In the genomic region with DNA sequence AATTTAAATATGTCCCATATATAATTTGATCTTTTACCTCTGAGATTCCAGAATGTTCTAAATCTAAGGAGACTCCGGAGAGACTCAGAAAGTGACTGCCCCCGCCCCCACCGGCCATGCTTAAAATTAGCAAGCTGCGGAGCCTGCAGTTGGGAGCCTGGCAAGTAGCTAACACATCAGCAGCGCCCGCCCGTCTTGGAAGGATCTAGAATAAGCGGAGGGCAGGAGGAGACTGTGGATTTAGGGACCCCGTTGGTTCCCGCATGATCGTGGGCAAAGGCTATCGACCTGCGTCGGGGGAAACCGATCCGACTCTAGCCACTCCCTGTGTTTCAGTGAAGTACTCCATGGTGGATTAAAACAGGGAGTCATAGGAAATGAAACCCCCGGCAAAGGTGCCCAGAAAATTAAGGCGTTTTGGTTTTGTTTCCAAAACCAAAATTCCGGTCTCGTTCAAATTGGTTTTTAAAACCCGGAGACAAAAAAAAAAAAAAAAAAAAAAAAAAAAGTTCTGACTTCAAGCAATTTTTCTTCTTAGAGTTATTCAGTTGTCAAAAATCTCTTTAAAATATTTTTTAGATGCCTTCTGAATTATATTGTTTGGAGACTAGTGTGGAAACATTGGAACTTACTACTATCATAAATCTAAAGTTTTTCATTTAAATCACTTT, we compare ENCODE assay signal across 7 mouse cellular contexts. TPM values are rescaled to one million over a fixed set of nuclear protein-coding genes. Genes with fewer than 3 reads are reported as not detected.
DNase-seq lines count a peak whose midpoint lies in the region; ATAC-seq lines count a peak whose summit lies in the region.

No protein-coding gene starts in this region.

- ATAC-seq in megakaryocyte, adult 5-6 weeks (ENCODE audit: poor library complexity, severe bottlenecking) = no peak
- ATAC-seq in forebrain, embryonic 12.5 days (ENCODE audit: low FRiP score) = no peak
- no peak for ATAC-seq in limb, embryonic 11.5 days (ENCODE audit: insufficient number of reproducible peaks, low FRiP score, low TSS enrichment, low read depth)

- H3K36me3 ChIP-seq in megakaryocyte, embryonic 14.5 days (replicated peaks; ENCODE audit: low read length) = no peaks in the 10 kb centered on the region
- H3K36me3 ChIP-seq in forebrain, embryonic 12.5 days (replicated peaks) = no peaks in the 10 kb centered on the region
- H3K36me3 ChIP-seq in limb, embryonic 11.5 days (ENCODE audit: control insufficient read depth, insufficient read depth, low read length) = no peaks in the 10 kb centered on the region

- H3K4me2 ChIP-seq in forebrain, embryonic 12.5 days = peak overlapping the region; percentile 62
- peak overlapping the region; percentile 53 for H3K4me2 ChIP-seq in limb, embryonic 11.5 days (ENCODE audit: low read depth, severe bottlenecking)

- 1% methylated on average over 21 of the region's 21 CpGs for WGBS in forebrain, embryonic 12.5 days
- 1% methylated on average over 21 of the region's 21 CpGs for WGBS in limb, embryonic 11.5 days

- peaks cover 22% of the 10 kb centered on the region for H3K4me1 ChIP-seq in megakaryocyte, embryonic 14.5 days
- peaks cover 21% of the 10 kb centered on the region for H3K4me1 ChIP-seq in forebrain, embryonic 12.5 days
- H3K4me1 ChIP-seq in limb, embryonic 11.5 days (ENCODE audit: control insufficient read depth, insufficient read depth, low read length) = peaks cover 9% of the 10 kb centered on the region

- H3K9ac ChIP-seq in forebrain, embryonic 12.5 days = peak overlapping the region; percentile 4; the same call in 1 of the 2 replicates
- peak overlapping the region; percentile 53 for H3K9ac ChIP-seq in limb, embryonic 11.5 days (ENCODE audit: low read length)

- no peak overlapping the region for H3K27ac ChIP-seq in forebrain, embryonic 12.5 days
- peak overlapping the region; percentile 68; the same call in 1 of the 2 replicates for H3K27ac ChIP-seq in limb, embryonic 11.5 days (replicated peaks; ENCODE audit: low read depth, low read length)

- peak; percentile 73 for DNase-seq in limb, embryonic 11.5 days (ENCODE audit: low spot score)
- DNase-seq in retina, postnatal 1 day = peak; percentile 38
- no peak for DNase-seq in thymus, postnatal 36 days
- DNase-seq in layer of hippocampus, adult 8-10 months (ENCODE audit: low spot score in 2 of 2) = no peak

- H3K27me3 ChIP-seq in megakaryocyte, embryonic 14.5 days (replicated peaks) = no peaks in the 10 kb centered on the region
- H3K27me3 ChIP-seq in forebrain, embryonic 12.5 days = no peaks in the 10 kb centered on the region
- no peaks in the 10 kb centered on the region for H3K27me3 ChIP-seq in limb, embryonic 11.5 days (ENCODE audit: control insufficient read depth, insufficient read depth, low read length)

- no peaks in the 10 kb centered on the region for H3K9me3 ChIP-seq in megakaryocyte, embryonic 14.5 days
- H3K9me3 ChIP-seq in forebrain, embryonic 12.5 days = no peaks in the 10 kb centered on the region
- H3K9me3 ChIP-seq in limb, embryonic 11.5 days (ENCODE audit: control insufficient read depth, low read length) = no peaks in the 10 kb centered on the region

- H3K4me3 ChIP-seq in megakaryocyte, embryonic 14.5 days (replicated peaks) = peak overlapping the region; percentile 94
- H3K4me3 ChIP-seq in forebrain, embryonic 12.5 days (replicated peaks) = peak overlapping the region; percentile 34
- peak overlapping the region; percentile 29 for H3K4me3 ChIP-seq in limb, embryonic 11.5 days (ENCODE audit: low read depth, low read length)

RNA-seq across cellular contexts. Expression of gene Lin28b, which starts 12.4 kb away (rescaled TPM):
- 0.48 TPM in 2 replicates for polyA plus RNA-seq in megakaryocyte, embryonic 14.5 days (2012; ENCODE audit: insufficient read depth, low replicate concordance)
- total RNA-seq in megakaryocyte, adult 5-6 weeks (2015) = not detected in 2 replicates
- not detected in 2 replicates for total RNA-seq in megakaryocyte, adult 5-6 weeks (2017)
- polyA plus RNA-seq in forebrain, embryonic 12.5 days (2016; fragmentation: Nextera tagmentation; extraction: Ambion mirVana) = 16.1 and 16.3 TPM in 2 replicates
- 26.1 and 29.7 TPM in 2 replicates for polyA plus RNA-seq in limb, embryonic 11.5 days (2014; fragmentation: Nextera tagmentation; extraction: Ambion mirVana)
- 1 to 10 TPM; 1.6 to 2.6 (median 2.3) TPM for total RNA-seq in layer of hippocampus, adult 8-10 months (2022)

Comparison
In these comparisons a context has a peak if more than half of its experiments do, and no peak if none do; other contexts are left out.
1. H3K4me3 ChIP-seq: peak in every context shown above with its lines; median percentile 94 in megakaryocyte, embryonic 14.5 days; 34 in forebrain, embryonic 12.5 days; 29 in limb, embryonic 11.5 days.
2. DNase-seq: peak in limb, embryonic 11.5 days (single experiment) and retina, postnatal 1 day (single experiment); none in thymus, postnatal 36 days (0 of 2) and layer of hippocampus, adult 8-10 months (0 of 2).
3. RNA of gene Lin28b, which starts 12.4 kb away (polyA plus RNA-seq): 26.1 to 29.7 TPM in limb, embryonic 11.5 days and 16.1 to 16.3 TPM in forebrain, embryonic 12.5 days; 0.48 TPM in megakaryocyte, embryonic 14.5 days; every median in the first group is over 10 times any median in the second.